Mouse (Mus musculus): ENCODE data around the gene Trpv3.
"Not testable (repeated sequence)": the region's sequence is repeated elsewhere in the genome, so short reads cannot be mapped to it uniquely, and the experiment has no call there.

The Trpv3 gene

DNA sequence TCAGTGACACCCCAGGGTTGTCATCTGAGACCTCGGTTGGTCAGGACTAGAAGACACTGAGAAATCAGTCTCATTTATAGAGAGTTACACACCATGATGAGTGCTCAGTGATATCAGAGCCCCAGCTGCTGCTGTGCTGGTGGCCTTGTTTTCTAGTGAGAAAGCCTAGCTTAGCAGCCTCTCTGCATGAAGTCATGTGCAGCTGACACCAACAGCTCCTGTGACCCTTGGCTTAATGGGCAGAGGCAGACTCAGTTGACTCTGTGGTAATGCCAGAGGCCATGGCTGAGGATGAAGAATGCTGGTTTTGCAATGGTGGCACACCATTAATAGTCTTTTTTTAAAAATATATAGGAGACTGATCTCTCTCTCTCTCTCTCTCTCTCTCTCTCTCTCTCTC lies 22.4 kb downstream of the Trpv3 start:
- DNase-seq (ENCODE audit: low read depth, low spot score), result no peak

GRCm38 (mm10) chr11:73303123-73303522 lies 35.9 kb downstream of the Trpv3 start:
- DNase-seq (ENCODE audit: low read depth, low spot score), result no peak

GRCm38 (mm10) chr11:73315961-73316360 lies 48.8 kb downstream of the Trpv3 start:
- no peak for DNase-seq (ENCODE audit: low read depth, low spot score)

- DNase-seq (ENCODE audit: low read depth, low spot score), result not testable (repeated sequence)
These were observed 51.4 kb downstream of the Trpv3 start for GRCm38 (mm10) chr11:73318581-73318980.

DNA sequence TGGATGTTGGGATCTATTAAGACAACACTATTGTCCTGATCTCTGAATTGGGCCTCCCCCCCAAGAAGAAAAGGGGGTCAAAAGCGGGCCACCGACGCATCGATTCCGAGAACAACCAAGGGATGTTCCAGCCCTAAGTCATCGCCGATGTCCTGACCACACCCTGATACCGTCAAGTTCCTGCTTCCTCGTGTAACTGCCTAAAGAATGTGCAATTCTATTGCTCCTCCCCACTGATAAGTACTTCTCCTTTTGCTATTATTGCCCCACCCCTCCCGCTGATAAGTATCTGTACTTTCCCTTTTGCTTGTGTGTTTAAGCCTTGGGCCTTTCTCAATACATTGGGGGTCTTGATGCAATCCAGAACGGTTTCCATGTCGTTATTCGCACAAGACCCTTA lies 53.9 kb downstream of the Trpv3 start:
- DNase-seq (ENCODE audit: low read depth, low spot score), result not testable (repeated sequence)

DNA sequence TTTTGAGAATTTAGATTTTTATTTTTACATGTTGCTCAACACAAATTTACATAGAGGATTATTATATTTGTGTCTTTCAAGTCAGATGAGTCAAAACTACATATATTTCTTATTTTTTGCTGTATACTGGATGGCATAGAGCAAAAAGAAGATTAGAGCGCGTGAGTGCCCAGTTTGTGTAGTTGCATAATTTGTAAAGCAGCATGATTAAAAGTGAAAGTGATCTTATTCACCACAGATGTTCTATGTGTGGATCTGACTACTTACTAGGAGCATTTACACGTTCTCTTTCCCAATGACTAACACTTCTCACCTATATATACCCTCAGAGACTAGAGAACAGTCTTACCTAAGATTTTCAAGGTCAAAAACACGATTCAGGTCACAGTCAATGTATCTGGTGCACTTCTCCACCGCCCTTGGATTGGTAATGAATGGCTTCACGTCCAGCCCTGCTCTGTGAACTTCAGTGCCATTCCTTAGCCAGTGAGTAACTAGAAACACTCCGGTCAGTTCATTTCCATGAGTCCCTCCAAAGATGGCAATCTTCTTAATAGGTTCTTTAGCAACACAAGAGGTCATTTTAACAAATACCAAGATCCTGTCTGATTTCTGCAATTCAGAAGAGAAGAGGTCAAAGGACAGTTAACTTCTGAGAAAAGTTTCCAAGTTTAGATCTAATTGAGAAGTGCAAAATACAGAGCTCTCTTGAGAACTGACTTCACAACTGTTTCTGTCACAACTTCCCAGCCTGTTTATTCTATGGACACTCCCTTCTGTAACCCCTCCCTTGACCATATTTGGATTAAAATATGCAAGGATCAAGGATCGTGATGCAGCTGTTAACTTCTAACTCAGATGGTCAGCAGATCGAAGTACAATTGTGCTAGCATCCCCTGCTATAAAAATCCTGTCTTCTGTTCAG lies 57.0 kb downstream of the Trpv3 start:
- no peak for DNase-seq (ENCODE audit: low read depth, low spot score)

- no peak for DNase-seq (ENCODE audit: low read depth, low spot score)
These were observed 59.3 kb downstream of the Trpv3 start for GRCm38 (mm10) chr11:73326485-73326886.

DNA sequence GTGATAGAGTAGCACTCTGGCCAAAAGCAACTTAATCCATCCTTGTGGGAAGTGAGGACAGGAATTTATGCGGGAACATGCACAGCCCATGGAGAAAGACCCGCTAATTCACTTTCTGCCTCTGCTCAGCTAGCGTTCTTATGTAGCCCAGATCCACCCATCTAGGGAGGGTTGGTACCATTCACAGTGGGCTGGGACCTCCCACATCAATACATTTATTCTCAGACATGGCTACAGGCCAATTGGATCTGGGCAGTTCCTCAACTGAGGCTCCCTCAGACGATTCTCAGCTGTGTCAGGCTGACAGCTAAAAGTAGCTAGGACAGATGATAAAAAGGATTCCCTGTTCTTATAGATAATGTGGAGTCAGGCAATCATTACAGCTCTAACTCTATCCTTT lies 60.2 kb downstream of the Trpv3 start:
- DNase-seq (ENCODE audit: low read depth, low spot score), result no peak

DNA sequence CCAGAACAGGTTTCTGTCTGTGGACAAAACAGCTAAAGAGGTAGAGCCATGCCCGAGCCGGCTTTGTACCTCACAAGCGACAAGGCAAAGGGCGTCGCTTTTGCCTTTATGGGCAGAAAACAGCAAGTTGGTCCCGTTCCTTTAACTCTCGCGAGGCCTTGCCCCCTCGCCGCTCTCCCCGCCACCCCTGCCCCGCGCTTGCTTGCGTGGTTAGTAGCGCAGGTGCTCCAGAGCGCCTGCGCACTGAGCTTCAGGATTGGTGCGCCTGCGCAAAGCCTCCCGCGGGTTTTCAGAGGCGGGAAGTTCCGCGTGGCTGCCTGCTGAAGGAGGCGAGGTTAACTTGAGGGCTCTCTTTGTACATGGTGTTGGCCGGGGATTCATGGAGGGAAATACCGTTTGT lies 62.3 kb downstream of the Trpv3 start, which contains the start of the genes Aspa, Gm49340 and Spata22:
TSS of gene Aspa (minus strand) at position 155 of the 400 bp plus-strand sequence.
TSS of gene Gm49340 (plus strand) at position 300 of the 400 bp plus-strand sequence.
TSS of gene Spata22 (plus strand) at position 300 of the 400 bp plus-strand sequence.
- DNase-seq (ENCODE audit: low read depth, low spot score), result no peak

- no peak for DNase-seq (ENCODE audit: low read depth, low spot score)
These were observed 66.2 kb downstream of the Trpv3 start for GRCm38 (mm10) chr11:73333357-73333756.

DNA sequence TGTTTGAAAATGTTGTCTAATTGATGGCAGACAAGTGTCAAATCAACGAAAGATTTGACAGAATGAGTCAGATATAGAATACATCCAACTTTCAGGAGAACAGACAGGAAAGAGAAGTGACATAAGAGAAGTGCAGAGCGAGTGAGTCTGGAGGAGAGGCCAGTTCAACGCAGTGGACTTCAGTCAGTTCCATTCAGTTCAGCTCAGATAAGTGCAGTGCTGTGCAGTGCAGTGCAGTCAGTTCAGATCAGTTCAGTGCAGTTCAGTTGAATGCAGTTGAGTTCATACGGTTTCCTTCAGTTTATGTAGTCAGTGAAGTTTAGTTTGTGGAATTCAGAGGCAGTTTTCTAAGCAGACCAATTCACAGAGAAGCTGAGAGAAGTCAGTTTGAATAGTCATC lies 69.7 kb downstream of the Trpv3 start:
- DNase-seq (ENCODE audit: low read depth, low spot score), result no peak
